Mouse (Mus musculus): ENCODE measurements at regions not wholly inside any gene's neighbourhood (a gene's known extent, or its start where the extent isn't known, plus 50 kb on each side); places are given as distances from the start of the nearest gene placed in this dataset.

- no peak for DNase-seq (ENCODE audit: low spot score in 2 of 2)
Measured at GRCm38 (mm10) chr5:111543721-111544495, 126.7 kb downstream of the Mn1 start.

- DNase-seq (ENCODE audit: low spot score in 2 of 2) = no peak
Measured at GRCm38 (mm10) chr5:111553471-111554382, 136.6 kb downstream of the Mn1 start.

DNA sequence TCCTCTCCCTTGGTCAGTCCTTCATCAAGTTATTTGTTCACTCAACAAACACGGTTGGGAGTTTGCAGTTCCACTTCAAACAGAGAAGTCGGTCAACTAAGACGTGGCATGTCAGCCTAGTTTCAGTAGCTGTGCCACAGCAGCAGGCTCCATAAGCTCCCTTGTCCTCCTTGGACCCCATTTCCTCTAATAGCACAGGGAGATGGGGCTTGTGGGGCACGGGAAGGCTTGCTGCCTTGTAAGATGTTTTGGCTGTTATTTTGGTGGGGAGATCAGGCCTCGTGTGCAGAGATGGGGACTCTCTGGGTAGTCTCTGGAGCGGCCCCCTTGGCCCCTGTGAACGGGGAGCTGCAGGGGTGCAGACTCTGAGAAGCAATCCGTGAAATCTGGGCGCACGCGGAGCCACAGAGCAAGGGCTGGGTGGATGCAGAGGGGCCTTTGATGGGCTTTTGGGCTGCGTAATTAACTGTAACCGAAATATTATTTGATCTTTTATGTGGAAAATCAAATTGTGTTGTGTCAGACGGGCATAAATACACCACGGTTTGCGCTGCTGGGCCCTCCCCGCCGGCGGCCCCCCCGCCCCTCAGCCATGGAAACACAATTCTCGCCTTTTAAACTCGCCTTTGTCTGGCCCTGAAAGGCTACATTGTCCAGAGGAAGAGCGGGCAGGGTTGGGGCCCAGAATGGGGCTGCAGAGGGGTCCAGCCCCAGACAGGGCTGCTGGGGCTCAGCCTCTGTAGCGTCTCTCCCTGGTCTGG, 137.6 kb downstream of the Mn1 start:
- no peak for DNase-seq (ENCODE audit: low spot score in 2 of 2)

GRCm38 (mm10) chr5:111555312-111555957, 138.3 kb downstream of the Mn1 start:
- no peak for DNase-seq (ENCODE audit: low spot score in 2 of 2)

- DNase-seq (ENCODE audit: low spot score in 2 of 2) = no peak
Measured at GRCm38 (mm10) chr5:111555981-111556380, 138.8 kb downstream of the Mn1 start.

GRCm38 (mm10) chr5:111560432-111560831, 143.3 kb downstream of the Mn1 start:
- no peak for DNase-seq (ENCODE audit: low spot score in 2 of 2)

DNA sequence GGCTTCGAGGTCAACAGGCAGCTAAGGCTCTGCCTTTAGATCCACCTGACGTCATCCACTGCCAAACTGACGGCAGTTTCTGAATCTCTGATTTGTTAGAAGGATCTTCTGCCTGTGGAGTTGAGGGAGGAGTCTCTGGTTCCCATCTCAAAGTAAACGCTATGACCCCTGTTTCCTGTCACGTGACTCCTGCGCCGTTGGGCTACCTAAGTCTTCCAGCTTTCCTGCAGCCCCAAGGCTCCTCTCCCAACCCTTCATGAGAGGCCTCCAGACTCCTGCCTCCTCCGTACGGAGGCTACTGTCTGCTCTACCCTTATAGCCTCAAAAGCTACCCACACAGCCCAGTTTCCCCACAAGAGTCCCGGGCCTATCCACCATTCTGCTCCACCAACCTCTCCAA, 144.1 kb downstream of the Mn1 start:
- no peak for DNase-seq (ENCODE audit: low spot score in 2 of 2)

GRCm38 (mm10) chr5:111570826-111571225, 153.7 kb downstream of the Mn1 start:
- no peak for DNase-seq (ENCODE audit: low spot score in 2 of 2)

- DNase-seq (ENCODE audit: low spot score in 2 of 2) = no peak
Measured at GRCm38 (mm10) chr5:111573265-111573873, 156.2 kb downstream of the Mn1 start.

- peak in 1 of 2 experiments; percentile 54 for DNase-seq (ENCODE audit: low spot score in 2 of 2)
Measured at GRCm38 (mm10) chr5:111574219-111574840, 157.2 kb downstream of the Mn1 start.

DNA sequence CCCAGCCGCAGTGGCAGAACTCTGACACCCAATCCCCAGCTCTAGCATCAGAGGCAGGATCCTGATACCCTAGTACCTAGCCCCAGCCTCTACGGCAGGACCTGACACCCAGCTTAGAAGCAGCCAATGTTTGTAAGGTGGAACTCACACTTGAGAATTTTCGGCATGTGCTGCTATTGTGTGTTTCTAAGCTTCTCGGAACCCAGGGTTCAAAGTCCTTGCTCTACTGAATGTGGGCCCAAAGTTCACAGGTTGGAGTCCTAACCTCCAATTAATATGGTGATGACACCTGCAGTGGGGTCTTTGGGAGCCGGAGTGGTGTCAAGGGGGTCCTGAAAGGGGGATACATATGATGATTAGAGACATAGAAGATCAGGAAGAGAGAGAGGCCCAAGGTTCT, 158.2 kb downstream of the Mn1 start:
- DNase-seq (ENCODE audit: low spot score in 2 of 2) = no peak

DNA sequence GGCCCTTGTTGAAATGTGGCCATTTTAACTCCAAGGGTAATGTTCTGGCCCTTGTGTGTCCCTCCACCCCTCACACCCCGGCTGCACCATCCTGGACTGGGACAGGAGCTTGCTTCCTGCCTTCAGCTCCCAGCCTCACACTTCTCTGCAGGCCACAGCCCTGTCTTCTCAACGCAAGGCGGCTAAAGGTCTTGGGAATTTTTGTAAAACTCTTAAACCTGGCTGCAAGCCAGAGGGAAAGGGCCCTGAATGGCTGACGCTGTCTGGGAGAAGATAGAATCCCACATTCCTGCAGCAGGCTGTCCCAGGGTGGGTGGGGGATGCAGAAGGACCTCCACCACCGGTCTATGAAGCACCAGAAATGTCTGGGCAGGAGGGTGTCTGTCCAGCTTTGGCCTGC, 156.3 kb upstream of the Gm26897 start:
- no peak for DNase-seq (ENCODE audit: low spot score in 2 of 2)

DNA sequence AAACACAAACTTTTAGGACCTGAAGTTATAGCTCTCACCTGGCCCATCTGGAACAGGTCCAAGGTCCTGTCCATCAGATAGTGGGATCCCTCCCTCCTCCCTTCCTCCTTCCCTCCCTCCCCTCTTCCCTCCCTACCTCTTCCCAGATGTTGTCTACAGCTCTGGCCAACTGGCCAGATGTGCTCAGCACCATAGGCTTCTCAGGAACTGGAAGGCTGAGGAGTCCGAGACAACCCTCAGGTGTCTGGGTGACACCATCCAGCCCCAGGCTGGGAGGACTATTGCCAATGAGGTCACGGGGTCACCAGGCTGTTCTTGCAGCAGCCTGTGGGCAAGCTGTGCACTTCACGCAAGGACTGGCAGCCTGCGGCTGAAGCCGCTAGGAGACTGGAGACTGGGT, 155.6 kb upstream of the Gm26897 start:
- DNase-seq (ENCODE audit: low spot score in 2 of 2) = no peak

DNA sequence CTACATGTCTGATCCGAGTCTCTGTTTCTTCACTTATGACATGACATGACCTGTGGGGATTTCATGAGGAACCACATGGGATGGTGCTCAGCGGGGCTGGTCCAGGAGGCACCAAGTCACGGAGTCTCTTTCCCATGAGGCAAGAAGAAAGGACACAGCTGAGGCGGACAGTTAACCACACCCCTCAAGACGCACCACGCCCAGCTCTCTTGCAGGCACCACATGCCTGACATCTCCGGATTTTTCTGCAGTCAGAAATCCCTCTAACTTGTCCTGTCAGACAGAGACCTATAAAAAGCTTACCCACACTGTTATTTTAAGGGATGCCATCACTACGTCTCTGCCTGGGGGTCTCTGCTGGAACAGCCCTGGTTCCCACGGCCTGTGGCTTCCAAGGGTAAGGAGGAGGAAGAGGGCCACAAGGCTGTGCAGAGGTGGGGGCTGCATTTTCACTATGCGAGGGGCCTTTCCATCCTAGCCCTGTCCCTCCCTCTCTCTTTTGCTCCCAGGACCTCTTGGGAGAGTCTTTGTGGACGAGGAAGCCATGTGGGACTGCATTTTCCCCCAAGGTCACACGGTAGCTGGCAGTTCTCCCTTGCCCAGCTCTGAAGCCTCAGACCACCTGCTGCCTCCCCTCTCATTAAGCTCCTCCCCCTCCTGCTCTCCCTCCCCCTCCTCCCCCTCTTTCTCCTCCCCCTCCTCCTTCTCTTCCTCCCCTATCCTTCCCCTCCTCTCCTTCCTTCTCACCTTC, 154.6 kb upstream of the Gm26897 start:
- no peak for DNase-seq (ENCODE audit: low spot score in 2 of 2)

DNA sequence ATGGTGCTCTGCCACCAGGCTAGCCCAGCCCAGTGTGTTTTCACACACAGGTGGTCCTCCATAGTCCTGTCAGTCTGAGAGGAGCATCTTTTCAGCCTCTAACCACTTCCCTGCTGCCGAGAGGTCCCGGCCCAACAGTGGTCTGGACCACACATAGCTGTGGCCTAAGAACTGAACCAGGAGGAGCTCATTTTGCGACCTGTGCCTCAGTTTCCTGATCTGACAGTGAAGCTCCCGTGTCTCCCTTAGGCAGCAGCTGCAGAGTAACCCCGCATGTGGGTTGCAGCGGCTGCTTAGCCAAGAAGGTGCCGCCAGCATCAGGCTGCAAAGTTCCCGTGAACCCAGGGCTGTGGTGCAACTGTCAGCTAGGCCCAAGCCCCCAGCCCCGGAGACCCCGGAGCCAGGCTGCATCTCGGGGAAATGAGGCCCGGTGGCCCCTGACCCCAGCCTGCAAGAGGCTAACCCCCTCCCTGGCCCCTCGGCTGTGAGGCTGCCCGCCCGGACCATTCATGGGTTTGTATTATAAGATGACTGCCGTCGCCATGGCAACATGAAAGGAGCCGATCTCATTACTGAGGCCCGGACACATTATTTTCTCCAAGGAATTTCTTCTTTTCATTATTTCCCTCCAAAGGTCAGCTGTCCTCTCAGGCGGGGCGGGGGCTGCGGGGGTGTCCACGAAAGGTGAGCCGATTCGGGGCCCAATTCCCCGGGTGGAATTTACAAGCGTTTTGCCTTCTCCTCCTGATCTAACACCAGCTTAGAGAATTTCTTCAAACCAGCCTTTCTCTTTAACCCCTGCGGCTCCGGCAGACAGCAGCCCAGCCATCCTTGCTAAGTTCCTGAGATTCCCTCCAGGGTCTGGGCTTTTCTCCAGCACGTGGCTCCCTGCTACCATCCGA, 152.6 kb upstream of the Gm26897 start:
- peak in 1 of 2 experiments; percentile 64 for DNase-seq (ENCODE audit: low spot score in 2 of 2)

GRCm38 (mm10) chr5:111582004-111582403, 151.7 kb upstream of the Gm26897 start:
- no peak for DNase-seq (ENCODE audit: low spot score in 2 of 2)

- no peak for DNase-seq (ENCODE audit: low spot score in 2 of 2)
Measured at GRCm38 (mm10) chr5:111590619-111591081, 143.1 kb upstream of the Gm26897 start.

- no peak for DNase-seq (ENCODE audit: low spot score in 2 of 2)
Measured at GRCm38 (mm10) chr5:111592807-111593206, 140.9 kb upstream of the Gm26897 start.

DNA sequence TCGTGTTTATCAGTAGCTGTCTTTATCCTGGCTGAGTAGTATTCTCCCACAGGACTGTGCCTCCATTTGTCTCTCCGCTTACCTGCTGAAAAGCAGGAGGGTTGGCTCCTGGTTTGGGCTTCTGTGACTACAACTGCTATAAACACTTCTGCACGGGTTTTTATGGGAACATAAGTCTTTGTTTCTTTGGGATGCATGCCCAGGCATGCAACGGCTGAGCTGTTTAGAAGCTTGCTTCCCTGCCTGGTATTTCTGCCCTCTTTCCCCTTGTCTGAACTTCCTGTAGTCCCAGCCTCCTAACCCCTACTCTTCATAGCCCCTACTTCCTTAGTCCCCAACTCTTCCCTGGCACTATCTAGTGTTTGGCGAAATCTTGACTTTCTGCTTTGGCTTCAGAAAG, 139.6 kb upstream of the Gm26897 start:
- no peak for DNase-seq (ENCODE audit: low spot score in 2 of 2)

Data from frontal cortex, postnatal 10 days (tissue).